Mouse (Mus musculus) urinary bladder, postnatal 36 days (tissue): ENCODE measurements around the gene Zc3h18.

ENCODE experiments used
- DNase-seq, 2 experiments: peaks; one replicate each; pipeline ENCODE4 v3.0.0; 2022; ENCODE audit warnings: low spot score in 2 of 2, mixed read lengths in 1 of 2

The Zc3h18 gene

DNA sequence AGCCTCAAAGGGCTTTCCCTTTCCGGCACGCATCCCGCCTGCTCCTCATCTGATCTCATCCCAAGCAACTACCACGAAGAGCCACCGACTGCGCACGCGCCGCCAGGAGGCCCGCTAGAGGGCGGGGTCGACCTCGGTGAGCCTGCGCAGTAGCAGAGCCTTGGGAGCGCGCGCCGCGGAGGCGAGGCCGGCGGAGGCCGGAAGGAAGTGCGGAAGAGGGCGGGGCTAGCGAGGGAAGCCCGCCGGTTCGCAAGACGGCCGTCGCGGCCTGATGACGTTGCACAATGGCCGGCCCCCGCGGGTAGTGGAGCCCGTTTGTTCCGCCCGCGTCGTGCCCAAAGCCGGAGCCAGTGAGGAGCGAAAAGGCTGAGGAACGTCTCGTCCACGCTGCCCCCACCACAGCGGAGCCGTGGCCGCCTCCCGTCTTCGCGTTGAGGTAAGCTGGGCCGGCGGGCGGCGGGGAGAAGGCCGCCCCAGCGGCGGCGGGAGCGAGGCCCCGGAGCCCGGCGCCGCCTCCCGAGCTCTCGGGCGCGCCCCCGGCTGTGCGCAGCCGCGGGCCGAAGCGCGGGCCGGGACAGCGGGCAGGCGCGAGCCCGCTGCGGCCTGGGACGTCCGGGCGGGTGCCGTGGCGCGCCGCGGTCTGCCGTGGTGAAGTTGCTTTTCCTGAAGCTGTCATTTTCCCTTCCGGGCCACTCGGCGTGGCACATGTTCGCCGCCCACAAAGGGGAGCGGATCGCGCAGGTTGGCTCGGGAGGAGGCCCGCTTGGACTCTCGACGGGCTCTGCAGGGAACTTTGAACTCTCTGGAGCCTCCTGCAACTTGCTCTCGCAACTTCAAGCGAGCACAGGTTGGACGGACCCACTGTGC lies at the start of gene Zc3h18:
Gene Zc3h18, plus strand, starts transcription at position 245 of the 867 bp plus-strand sequence.
- peak; percentile 97 to 99 for DNase-seq

DNA sequence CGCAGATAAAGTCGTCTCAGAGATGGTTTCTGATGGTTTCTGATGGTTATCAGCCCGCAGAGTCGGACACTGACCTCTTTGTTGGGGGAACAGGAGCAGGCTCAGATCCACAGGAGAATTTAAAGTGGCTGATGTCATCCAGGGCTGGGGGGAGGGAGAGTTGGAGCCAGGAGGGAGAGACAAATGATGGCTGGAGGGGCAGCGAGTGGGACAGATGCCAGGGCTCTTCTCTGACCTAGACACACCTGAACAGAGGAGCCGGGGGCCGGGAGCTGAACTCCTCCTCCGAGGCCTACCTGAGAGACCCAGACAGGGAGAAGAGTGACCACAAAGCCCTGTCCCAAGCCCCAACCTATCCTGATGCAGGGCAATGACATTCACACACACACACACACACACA lies 47.3 kb upstream of the Zc3h18 start:
- DNase-seq: no peak

DNA sequence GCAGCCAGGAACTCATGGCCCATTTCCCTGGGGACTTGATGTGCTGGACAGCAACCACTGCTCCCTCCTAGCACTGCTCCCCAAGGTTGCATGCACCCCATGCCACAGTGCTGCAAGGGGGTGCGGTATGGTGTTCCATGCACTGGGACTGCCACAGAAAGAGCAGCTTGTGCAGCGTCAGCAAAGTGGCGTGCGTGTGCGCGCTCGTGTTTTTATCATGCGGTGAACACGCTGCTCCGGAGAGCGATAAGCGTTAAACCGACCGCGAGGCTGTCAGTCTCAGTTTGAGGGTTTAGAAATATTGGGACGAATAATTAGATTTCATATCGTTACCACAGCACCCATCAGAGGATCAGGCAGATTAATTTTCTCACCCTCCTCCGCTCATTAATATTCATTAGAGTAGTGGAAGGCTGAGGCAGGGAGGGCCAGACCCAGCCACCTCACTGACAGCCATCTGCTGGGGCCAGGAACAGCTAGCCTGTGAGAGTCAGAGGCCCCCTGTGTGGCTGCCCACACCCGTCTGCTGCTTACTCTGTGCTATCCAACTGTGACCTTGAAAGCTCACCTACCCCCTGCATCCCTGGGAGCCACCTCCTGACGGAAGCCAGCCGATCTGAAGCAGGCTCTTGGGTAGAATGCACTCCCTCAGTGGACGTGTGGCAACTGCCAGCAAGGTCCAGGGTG lies 46.7 kb upstream of the Zc3h18 start:
- DNase-seq: no peak

DNA sequence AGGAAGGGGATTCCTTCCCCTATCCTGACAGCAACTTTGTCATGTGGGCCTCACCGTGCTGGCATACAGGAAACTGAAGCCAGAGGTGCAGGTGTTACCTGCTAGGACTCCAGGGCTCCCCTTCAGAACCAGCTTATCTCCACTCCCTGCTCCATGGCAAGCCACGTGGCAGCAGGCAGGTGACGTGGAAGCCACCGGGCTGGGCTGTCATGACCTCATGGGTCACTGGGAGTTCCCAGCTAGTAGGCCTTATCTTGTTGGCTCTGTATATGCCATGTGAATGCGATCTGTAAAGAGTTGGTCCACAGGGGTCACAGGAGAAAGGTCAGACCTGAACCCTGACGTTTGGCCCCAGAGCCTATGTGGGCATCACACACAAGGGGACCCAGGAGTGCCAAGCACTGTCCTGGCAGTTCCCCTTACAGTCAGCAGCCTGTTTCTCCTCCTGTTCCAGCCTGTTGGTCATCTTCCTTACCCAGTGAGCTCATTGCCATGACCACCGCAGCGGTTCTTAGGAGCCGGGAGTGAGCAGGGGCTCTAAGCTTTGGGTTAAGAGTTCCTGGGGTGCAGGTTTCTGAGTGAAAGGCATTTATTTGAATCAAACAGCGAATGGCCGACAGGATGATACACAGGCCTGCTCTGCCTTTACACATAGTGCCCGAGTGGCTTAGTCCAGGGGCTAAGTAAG lies 45.8 kb upstream of the Zc3h18 start:
- DNase-seq: no peak

DNA sequence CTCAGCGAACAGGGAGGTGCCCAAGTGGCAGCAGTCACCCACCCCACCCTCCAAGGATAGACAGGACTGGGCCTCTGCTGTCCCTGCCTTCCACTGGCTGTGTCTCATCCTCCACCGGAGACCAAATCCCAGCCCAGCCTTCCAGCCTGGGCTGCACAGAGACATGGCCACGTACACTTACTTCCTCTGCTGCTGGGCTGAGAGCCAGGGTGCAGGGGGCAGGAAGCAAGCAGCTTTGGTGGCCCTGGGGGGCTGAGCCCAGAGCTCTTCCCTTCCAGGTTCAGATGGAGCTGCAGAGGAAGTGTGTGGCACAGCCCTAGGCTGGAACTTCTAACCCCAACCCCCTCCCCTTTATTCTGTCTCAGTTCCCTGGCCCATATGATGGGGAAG lies 45.3 kb upstream of the Zc3h18 start:
- DNase-seq: no peak

DNA sequence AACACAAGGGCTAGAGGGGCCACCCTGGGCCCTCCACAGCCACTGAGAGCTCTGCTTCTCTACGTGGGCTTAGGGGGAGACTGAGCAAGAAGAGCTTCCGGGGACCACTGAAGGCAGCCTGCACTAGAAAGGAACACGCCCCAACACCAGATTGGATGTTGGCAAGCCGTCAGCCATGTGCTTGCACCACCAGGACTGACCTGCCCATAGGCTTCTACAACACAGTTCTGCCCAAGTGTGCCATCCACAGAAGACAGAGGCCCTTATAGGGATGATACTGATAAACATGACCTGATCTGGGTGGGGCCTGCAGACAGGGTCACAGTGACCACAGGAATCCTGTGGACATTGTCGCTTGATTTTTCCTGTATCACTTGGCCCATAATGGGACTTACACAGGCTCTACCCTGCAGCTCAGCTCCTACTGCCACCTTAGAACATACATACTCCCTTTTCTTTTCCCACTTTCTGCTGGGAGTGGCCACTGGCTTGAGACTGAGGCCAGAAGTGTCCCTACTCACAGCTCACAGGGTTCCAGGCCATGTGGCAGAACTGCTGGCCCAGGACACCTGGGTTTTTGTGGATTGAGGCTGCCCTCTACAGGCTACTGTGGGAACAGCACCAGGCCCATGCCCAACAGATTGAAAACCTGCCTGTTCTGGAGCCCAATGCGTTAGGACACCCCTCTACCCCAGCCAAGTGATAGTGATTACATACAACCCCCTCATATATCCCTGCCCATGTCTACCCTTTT lies 43.5 kb upstream of the Zc3h18 start:
- peak; percentile 83 to 86 for DNase-seq

DNA sequence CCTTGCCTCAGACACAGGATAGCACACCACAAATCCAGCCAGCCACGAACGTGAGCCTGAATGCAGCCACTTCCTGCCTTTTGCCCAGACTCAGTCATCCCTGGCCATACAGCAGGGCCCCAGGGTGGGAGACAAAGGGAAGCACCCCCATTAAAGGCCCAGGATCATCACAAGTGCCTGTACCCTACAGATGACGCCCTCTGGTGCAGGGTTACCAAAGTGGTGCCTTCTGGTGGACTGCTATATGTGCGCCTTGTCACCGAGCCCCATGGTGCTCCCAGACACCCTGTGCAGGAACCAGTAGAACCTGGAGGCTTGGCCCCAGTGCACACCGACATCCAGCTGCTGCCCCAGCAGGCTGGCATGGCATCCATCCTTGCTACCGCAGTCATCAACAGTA lies 42.9 kb upstream of the Zc3h18 start:
- no peak for DNase-seq

DNA sequence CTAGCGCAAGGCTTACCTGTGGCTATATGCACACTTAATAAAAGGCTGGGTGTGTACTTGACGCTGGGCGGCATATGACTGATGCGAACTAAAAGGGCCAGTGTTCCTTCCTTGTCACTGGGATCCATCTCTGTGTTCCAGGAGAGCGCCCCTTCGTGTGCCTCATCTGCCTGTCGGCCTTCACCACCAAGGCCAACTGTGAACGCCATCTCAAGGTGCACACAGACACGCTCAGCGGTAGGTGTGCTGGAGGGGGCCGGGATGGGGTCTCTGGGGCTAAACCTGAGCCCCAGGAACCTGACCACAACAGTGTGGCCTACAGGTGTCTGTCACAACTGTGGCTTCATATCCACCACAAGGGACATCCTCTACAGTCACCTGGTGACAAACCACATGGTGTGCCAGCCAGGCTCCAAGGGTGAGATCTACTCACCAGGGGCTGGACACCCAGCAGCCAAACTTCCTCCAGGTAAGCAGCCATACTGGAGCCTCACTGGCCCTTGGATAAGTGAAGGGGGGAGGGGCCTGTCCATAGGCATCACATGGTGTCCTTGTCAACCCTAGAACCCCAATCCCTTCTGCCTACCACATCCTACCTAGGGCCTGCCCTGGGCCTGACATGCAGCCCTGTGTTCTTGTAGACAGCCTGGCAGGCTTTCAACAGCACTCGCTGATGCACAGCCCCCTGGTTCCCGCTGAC lies 41.5 kb upstream of the Zc3h18 start:
- DNase-seq: no peak

DNA sequence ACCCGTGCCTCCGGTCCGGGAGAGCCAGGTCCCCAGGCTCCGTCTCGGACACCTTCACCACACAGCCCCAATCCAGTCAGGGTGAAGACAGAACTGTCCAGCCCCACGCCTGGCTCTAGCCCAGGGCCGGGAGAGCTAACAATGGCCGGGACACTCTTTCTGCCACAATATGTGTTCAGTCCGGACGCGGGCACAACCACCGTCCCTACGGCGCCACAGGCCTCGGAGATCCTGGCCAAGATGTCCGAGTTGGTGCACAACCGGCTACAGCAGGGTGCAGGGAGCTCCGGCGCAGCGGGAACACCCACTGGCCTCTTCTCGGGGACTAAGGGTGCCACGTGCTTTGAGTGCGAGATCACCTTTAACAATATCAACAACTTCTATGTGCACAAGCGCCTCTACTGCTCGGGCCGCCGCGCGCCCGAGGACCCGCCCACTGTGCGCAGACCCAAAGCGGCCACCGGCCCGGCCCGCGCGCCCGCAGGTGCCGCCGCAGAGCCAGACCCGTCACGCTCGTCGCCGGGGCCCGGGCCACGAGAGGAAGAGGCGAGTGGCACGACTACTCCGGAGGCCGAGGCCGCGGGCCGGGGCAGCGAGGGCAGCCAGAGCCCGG lies 40.7 kb upstream of the Zc3h18 start:
- DNase-seq: no peak

DNA sequence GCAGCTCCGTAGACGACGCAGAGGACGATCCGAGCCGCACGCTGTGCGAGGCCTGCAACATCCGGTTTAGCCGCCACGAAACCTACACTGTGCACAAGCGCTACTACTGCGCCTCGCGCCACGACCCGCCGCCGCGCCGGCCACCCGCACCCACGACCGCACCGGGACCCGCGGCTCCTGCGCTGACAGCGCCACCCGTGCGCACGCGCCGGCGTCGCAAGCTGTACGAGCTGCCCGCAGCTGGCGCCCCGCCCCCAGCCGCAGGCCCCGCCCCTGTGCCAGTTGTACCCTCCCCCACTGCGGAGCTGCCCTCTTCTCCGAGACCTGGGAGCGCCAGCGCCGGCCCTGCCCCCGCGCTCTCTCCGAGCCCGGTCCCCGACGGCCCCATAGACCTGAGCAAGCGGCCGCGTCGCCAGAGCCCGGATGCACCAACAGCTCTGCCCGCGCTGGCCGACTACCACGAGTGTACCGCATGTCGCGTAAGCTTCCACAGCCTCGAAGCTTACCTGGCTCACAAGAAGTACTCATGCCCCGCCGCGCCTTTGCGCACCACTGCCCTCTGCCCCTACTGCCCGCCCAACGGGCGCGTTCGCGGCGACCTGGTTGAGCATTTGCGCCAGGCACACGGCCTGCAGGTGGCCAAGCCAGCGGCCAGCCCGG lies 40.0 kb upstream of the Zc3h18 start:
- no peak for DNase-seq

DNA sequence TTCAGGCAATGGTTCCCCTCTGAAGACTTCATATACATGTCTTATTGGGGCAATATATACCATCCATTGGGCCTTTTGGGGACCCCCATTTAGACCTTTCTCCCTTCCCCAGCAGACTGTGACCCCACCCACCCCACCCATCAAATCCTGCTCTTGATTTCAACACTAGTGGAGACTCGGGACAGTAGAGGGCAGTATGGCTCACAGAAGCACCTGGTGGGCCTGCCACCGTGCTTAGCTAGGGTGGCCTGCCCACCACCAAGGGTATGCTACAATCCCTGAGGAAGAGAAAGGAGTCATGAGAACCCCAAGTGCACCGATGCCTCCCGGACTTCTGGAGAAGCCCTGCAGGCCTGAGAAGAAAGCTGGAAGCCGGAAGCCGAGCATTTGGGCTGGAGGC lies 37.6 kb upstream of the Zc3h18 start:
- no peak for DNase-seq

DNA sequence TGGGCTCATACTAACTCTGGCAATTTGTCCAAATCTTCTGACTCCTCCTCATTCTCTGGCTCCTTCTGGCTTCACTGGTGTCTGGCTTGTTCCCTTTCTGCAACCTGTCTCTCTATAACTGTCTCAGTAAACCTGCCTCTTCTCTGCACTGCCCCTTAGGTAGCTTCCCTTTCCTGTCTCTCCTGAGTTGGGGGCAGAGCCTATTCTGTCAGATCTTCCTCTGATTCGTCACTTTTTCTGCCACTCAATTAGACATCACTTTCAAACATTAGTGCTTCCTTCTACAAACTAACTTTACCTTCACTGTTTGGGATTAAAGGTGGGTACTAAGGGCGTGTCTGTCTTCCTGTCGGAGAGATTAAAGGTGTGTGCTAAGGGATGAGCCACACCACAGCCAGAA lies 35.6 kb upstream of the Zc3h18 start:
- no peak for DNase-seq

DNA sequence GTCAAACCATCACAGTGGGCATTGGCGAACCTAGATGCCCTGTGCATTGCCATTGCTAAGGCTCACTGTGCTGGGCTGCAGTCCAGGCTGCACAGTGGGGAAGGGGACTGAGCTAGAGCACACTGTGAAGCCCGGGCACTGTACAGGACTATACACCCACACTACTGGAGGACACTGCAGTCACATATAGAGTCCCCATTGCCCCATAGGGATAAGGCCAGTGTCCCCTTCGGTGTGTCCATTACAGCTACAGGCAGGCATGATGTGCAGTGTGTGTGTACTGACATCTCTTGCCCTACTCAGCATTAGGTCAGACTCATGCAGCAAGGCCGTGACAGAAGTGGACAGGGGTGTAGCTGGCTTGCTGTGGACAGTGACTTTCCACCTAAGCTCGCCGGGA lies 34.6 kb upstream of the Zc3h18 start:
- no peak for DNase-seq

DNA sequence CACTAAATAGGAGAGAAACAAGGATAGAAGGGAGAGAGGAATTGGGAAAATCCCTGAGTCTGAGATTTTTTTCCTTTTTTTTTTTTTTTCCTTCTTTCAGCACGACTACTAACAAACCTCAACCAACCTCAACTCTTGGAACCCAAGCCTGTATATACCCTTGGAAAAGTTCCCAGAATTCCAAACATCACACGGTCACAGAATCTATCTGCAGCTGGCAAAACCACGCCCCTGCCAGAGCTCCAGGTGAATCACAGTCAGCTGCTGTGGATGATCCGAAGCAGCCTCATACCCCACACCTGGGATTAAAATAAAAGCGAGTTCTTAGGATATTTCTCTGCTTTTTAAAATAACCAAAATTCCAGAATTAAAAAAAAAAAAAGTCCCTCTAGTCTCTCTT lies 34.0 kb upstream of the Zc3h18 start:
- DNase-seq: no peak

DNA sequence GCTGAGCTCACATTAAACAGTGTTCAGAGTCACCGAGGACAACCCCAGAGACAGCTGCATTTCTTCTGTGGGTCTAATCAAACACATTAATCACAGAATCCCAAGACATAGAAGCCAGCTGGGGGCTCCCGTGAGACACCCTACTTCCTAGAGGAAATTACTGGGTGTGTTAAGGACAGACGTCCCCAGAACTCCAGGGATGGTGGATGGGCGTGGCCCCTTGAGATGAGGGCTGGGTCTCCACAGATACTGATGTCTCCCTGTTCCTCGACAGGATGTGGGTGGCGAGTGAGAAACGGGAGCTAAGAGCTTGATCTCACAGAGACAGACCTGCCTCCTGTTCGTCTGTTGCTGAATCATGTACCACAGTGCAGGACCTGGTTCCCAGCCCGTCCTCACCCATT lies 33.6 kb upstream of the Zc3h18 start:
- DNase-seq: no peak

DNA sequence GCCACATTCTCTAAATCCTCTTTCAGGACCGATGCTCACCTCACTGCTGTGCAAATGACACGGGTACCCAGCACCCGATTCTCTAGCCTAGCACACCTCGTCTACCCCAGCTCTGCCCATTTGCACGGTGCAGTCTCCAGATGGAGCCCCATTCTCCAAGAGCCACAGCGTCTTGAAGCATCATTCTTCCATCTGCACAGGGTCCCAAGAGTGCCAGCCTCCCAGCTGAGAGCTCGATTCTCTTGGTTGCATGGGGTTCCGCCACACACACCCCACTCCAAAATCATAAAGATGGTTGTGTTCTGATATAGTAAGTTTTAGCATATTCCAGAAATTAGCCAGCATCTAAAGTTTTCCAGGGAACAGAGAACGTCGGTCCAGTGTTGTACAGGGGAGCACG lies 33.1 kb upstream of the Zc3h18 start:
- no peak for DNase-seq

DNA sequence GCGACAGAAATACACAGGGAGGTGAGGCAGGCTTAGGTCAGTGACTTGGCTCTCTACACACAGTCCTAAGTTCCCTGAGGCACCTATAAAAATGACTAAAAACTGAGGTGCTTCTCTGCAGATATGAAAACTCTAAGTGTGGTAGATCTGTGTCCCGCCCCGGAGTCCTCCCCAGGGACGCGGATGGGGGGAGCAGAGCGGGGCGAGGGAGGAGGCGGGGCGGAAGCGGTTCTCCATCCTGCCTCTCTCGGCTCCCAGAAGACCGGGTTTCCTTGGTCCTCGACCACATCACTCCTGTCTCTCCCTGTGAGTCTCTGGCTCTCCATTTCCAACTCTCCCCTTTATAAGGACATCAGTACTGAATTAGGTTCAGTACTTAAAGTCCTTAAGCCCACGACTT lies 32.7 kb upstream of the Zc3h18 start:
- no peak for DNase-seq

DNA sequence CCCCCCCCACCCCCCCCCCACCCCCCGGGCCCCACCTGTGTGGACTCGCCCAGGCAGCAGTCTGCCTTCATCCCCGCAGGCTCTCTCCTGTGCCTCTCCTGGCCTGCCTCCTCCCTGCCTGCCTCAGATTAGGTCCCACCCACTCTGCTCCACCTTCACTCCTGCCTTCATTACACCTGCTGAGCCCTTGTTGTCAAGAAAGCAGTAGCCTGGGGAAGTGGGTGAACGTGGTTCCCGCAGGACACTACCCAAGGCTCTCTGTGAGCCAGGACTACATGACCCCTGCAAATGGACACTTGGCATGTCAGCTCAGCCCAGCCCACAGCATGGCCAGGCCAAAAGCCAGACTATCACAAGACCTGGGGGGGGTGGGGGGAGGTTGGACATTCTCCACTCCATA lies 32.2 kb upstream of the Zc3h18 start:
- DNase-seq: no peak

DNA sequence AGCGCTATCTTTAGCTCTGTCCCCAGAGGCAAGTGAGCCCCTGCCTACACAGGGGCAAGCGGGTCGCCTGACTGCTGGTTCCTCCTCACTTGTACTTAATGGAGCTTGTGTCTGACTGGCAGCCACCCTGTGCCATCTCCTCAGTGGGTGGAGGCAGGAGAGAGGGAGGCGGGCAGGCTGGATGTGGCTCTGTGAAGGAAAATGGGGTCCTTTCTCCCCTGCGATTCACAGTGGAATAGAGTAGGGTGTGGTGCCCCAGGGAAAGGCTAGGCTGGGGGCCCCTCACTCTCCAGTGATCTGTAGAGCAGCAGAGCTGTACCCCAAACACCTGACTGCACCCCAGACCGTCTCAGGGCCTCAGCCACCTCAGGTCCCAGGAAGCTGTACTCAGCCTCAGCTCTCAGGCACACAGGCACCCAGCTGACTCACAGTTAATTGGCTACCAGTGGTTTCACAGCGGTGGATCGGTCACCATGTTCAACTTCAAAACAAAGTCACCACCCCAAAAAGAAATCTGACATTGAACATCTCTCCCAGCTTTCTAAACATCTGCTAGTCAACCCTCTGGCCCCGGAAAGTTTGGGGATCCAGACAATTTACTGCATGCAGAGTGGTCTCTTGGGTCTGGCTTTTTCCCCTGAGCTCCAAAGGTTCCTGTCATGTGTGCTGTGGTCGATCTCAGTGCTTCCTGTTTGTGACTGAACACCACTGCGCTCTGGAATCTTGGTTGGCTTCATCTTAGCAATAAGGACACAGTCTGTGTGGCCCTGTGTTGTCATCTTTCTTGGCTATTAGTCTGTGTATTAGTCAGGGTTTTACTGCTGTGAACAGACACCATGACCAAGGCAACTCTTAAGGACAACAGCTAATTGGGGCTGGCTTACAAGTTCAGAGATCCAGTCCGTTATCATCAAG lies 31.0 kb upstream of the Zc3h18 start:
- no peak for DNase-seq
